Mouse (Mus musculus): ENCODE measurements around the gene Olfr1. TPM values are rescaled to one million over a fixed set of nuclear protein-coding genes. Genes with fewer than 3 reads are reported as not detected.

Olfr1 gene
- not detected in 2 replicates for polyA plus RNA-seq (2012; rRNA removed)

- no peak for DNase-seq (ENCODE audit: low spot score)
Measured at GRCm38 (mm10) chr11:73399514-73399913, at the start of gene Olfr1. Gene Olfr1, minus strand, starts transcription at chr11:73399614.

GRCm38 (mm10) chr11:73428377-73428776 lies 29.0 kb upstream of the Olfr1 start, which contains the start of gene Olfr378:
Gene Olfr378, minus strand, starts transcription at chr11:73428477.
- DNase-seq (ENCODE audit: low spot score): no peak

- no peak for DNase-seq (ENCODE audit: low spot score)
Measured at GRCm38 (mm10) chr11:73395374-73395773, 4.0 kb downstream of the Olfr1 start.

GRCm38 (mm10) chr11:73370946-73371345 lies 28.5 kb downstream of the Olfr1 start, which contains the start of gene Olfr376:
Gene Olfr376, plus strand, starts transcription at chr11:73371246.
- no peak for DNase-seq (ENCODE audit: low spot score)

- no peak for DNase-seq (ENCODE audit: low spot score)
Measured at GRCm38 (mm10) chr11:73350483-73350882, 48.9 kb downstream of the Olfr1 start, which contains the start of gene Olfr20. Gene Olfr20, plus strand, starts transcription at chr11:73350783.

Other genes starting within 250 kb of the Olfr1 start
- 3.1 TPM in 2 replicates for gene P2rx5, start 239.2 kb downstream of the Olfr1 start, polyA plus RNA-seq (2012; rRNA removed)
- 49.0 and 62.3 TPM in 2 replicates for gene Emc6, start 222.6 kb downstream of the Olfr1 start, polyA plus RNA-seq (2012; rRNA removed)
- 101 and 131 TPM in 2 replicates for gene Tax1bp3, start 222.5 kb downstream of the Olfr1 start, polyA plus RNA-seq (2012; rRNA removed)
- gene Ctns, start 200.6 kb downstream of the Olfr1 start, polyA plus RNA-seq (2012; rRNA removed): 32.5 and 37.5 TPM in 2 replicates
- 11.5 and 12.7 TPM in 2 replicates for gene Shpk, start 200.2 kb downstream of the Olfr1 start, polyA plus RNA-seq (2012; rRNA removed)
- 0.37 and 0.38 TPM in 2 replicates for gene Trpv1, start 165.3 kb downstream of the Olfr1 start, polyA plus RNA-seq (2012; rRNA removed)
- gene Trpv3, start 132.2 kb downstream of the Olfr1 start, polyA plus RNA-seq (2012; rRNA removed): 0.32 and 0.34 TPM in 2 replicates
- 23.8 and 25.8 TPM in 2 replicates for gene Aspa, start 70.0 kb downstream of the Olfr1 start, polyA plus RNA-seq (2012; rRNA removed)
- gene Gm49340, start 69.9 kb downstream of the Olfr1 start, polyA plus RNA-seq (2012; rRNA removed): not detected in 2 replicates
- 0.21 and 0.44 TPM in 2 replicates for gene Spata22, start 69.9 kb downstream of the Olfr1 start, polyA plus RNA-seq (2012; rRNA removed)
- 0.04 and 0.10 TPM in 2 replicates for gene Olfr20, start 48.8 kb downstream of the Olfr1 start, polyA plus RNA-seq (2012; rRNA removed)
- not detected in 2 replicates for gene Olfr376, start 28.4 kb downstream of the Olfr1 start, polyA plus RNA-seq (2012; rRNA removed)
- gene Olfr378, start 28.9 kb upstream of the Olfr1 start, polyA plus RNA-seq (2012; rRNA removed): not detected in 2 replicates
- gene Olfr380, start 57.9 kb upstream of the Olfr1 start, polyA plus RNA-seq (2012; rRNA removed): not detected in 2 replicates
- not detected in 2 replicates for gene Olfr381, start 92.0 kb upstream of the Olfr1 start, polyA plus RNA-seq (2012; rRNA removed)
- gene Olfr382, start 117.6 kb upstream of the Olfr1 start, polyA plus RNA-seq (2012; rRNA removed): not detected in 2 replicates
- not detected in 2 replicates for gene Olfr385, start 193.4 kb upstream of the Olfr1 start, polyA plus RNA-seq (2012; rRNA removed)
- gene Olfr384, start 199.0 kb upstream of the Olfr1 start, polyA plus RNA-seq (2012; rRNA removed): not detected in 2 replicates